Comparison of ENCODE assay signal across 11 mouse cellular contexts in genomic region chrX:71628306-71628705, GRCm38 (mm10). TPM values are rescaled to one million over a fixed set of nuclear protein-coding genes. Genes with fewer than 3 reads are reported as not detected.
DNase-seq lines count a peak whose midpoint lies in the region; ATAC-seq lines count a peak whose summit lies in the region.
"Had no signal": no experiment of that assay in that cellular context is flagged by ENCODE, and none has a peak within 500 bp of the region (broad histone marks: within the 10 kb centered on the region; RNA-seq: fewer than 3 reads in every experiment).

No protein-coding gene starts in this region.

- H3K9me3 ChIP-seq in heart, embryonic 11.5 days (replicated peaks; ENCODE audit: control insufficient read depth, low read length) = no peaks in the 10 kb centered on the region
- H3K9me3 ChIP-seq: embryonic facial prominence, embryonic 13.5 days; liver, embryonic 15.5 days; stomach, embryonic 15.5 days had no signal

- no peaks in the 10 kb centered on the region for H3K27me3 ChIP-seq in heart, embryonic 11.5 days (ENCODE audit: control insufficient read depth, insufficient read depth, low read length)
- H3K27me3 ChIP-seq: embryonic facial prominence, embryonic 13.5 days; liver, embryonic 15.5 days; stomach, embryonic 15.5 days had no signal

- WGBS in heart, embryonic 11.5 days (ENCODE audit: insufficient replicate concordance) = 16% methylated on average over 4 of the region's 4 CpGs

- ATAC-seq in heart, embryonic 11.5 days (replicated peaks; ENCODE audit: insufficient number of reproducible peaks, low FRiP score, low TSS enrichment) = no peak
- no peak for ATAC-seq in erythroid progenitor cell, adult 5-6 weeks (replicated peaks; ENCODE audit: low FRiP score, poor library complexity, severe bottlenecking)

- H3K27ac ChIP-seq in heart, embryonic 11.5 days (ENCODE audit: low read depth, low read length) = no peak overlapping the region
- H3K27ac ChIP-seq: embryonic facial prominence, embryonic 13.5 days; liver, embryonic 15.5 days; stomach, embryonic 15.5 days had no signal

- DNase-seq in heart, postnatal 36 days = peak; percentile 15 to 38
- DNase-seq in B cell, adult 2 months = peak; percentile 49 to 56
- peak; percentile 28 for DNase-seq in R1 (ENCODE audit: low read depth, low spot score)
- peak; percentile 67 for DNase-seq in embryo, embryonic 10.5 days (ENCODE audit: low spot score)
- peak; percentile 40 to 53 for DNase-seq in layer of hippocampus, postnatal 14 days (ENCODE audit: low spot score in 2 of 2)
- DNase-seq in naive thymus-derived CD4-positive, alpha-beta T cell, adult 2 months (ENCODE audit: low read depth) = peak; percentile 64

- H3K4me2 ChIP-seq in heart, embryonic 11.5 days = no peak overlapping the region
- H3K4me2 ChIP-seq: embryonic facial prominence, embryonic 13.5 days; liver, embryonic 15.5 days; stomach, embryonic 15.5 days had no signal

- H3K36me3 ChIP-seq in heart, embryonic 11.5 days (ENCODE audit: control insufficient read depth, insufficient read depth, low read length) = no peaks in the 10 kb centered on the region
- H3K36me3 ChIP-seq: embryonic facial prominence, embryonic 13.5 days; liver, embryonic 15.5 days; stomach, embryonic 15.5 days had no signal

- H3K9ac ChIP-seq in heart, embryonic 11.5 days (ENCODE audit: low read depth, low read length) = no peak overlapping the region
- H3K9ac ChIP-seq: embryonic facial prominence, embryonic 13.5 days; liver, embryonic 15.5 days; stomach, embryonic 15.5 days had no signal

- H3K4me3 ChIP-seq in heart, embryonic 11.5 days (ENCODE audit: low read depth, low read length) = no peak overlapping the region
- H3K4me3 ChIP-seq: embryonic facial prominence, embryonic 13.5 days; liver, embryonic 15.5 days; stomach, embryonic 15.5 days had no signal

- intact Hi-C loops in heart, postnatal 36 days (cut with DNase I) = no loop called here

- H3K4me1 ChIP-seq in heart, embryonic 11.5 days (ENCODE audit: control insufficient read depth, insufficient read depth, low read length) = no peaks in the 10 kb centered on the region
- H3K4me1 ChIP-seq: embryonic facial prominence, embryonic 13.5 days; liver, embryonic 15.5 days; stomach, embryonic 15.5 days had no signal

RNA-seq across cellular contexts. Expression of gene Gpr50, which starts 35.2 kb away (rescaled TPM):
- total RNA-seq in heart, postnatal 36 days (2021) = not detected
- 0.74 and 1.1 TPM in 2 replicates for polyA plus RNA-seq in heart, embryonic 11.5 days (2014; fragmentation: Nextera tagmentation; extraction: Ambion mirVana)
- under 1 TPM in 1 of 2 experiments, not detected in 1; 0.32 TPM for total RNA-seq in layer of hippocampus, postnatal 14 days (2021)
- total RNA-seq in erythroid progenitor cell, adult 5-6 weeks (2015; ENCODE audit: low replicate concordance) = 1.1 TPM in 1 of 2 replicates, not detected in the other
- not detected in 2 replicates for total RNA-seq in erythroid progenitor cell, adult 5-6 weeks (2017; ENCODE audit: low replicate concordance)
